Mouse (Mus musculus): ENCODE results near the gene Ttc7b.

DNA sequence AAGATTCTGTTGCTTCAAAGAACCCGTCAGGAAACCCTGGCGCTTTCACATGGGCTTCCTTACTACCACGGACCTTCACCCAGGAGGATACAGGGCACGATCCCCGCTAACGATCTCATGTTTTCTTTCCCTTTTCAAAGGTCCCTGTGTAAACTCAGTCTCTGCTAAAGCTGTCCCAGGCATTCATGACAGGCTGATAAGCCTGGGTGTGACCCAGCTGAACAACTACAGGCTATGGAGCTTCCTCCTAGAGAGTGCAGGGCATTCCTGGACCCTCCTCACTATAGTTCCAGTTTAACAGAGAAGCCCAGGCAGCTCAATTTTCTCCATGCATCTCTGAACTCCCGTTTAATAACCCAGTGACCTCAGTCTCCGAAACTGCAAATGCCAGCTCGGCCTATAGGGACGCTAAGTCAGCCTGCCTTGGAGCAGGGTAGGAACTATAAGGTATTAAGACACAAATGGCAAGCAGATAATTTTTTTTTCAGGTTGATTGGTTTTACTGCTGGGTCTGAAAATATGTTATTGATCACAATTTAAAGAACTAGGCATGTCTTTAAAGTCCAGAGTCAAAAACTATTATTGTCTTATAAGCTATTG, 41.3 kb downstream of the Ttc7b start:
- TF ChIP-seq POLR2A (IDR thresholded peaks at IDR 0.05; ENCODE audit: insufficient read length, low read depth) (no peak), USF1 (IDR thresholded peaks at IDR 0.05; ENCODE audit: low read depth) (no peak), MYOG (IDR thresholded peaks at IDR 0.05; ENCODE audit: control insufficient read depth in 1 of 3, insufficient read depth in 1 of 3, insufficient read length in 2 of 3, low read depth in 2 of 3) (no peak), MAX (IDR thresholded peaks at IDR 0.05; ENCODE audit: low read depth) (no peak), POLR2AphosphoS2 (IDR thresholded peaks at IDR 0.05; ENCODE audit: insufficient read length, low read depth) (no peak), MYOD1 (IDR thresholded peaks at IDR 0.05; ENCODE audit: control insufficient read depth in 1 of 3, insufficient read length in 2 of 3, low read depth in 2 of 3) (no peak), E2F4 (IDR thresholded peaks at IDR 0.05; ENCODE audit: insufficient read depth) (no peak)
